Mouse (Mus musculus): ENCODE results near the gene Lpin1. TPM values are rescaled to one million over a fixed set of nuclear protein-coding genes. Genes with fewer than 3 reads are reported as not detected.

The Lpin1 gene
- total RNA-seq (2015) = 3.8 and 5.3 TPM in 2 replicates
- 5.8 and 7.8 TPM in 2 replicates for total RNA-seq (2017)

GRCm38 (mm10) chr12:16610936-16611335 is at the start of gene Lpin1:
Lpin1 (minus strand) TSS chr12:16610966.
- ATAC-seq (replicated peaks; ENCODE audit: poor library complexity) = peak; percentile 50; the same call in 1 of the 2 replicates

GRCm38 (mm10) chr12:16656906-16657875 is 46.4 kb upstream of the Lpin1 start:
- no peak for ATAC-seq (replicated peaks; ENCODE audit: poor library complexity)

GRCm38 (mm10) chr12:16655604-16656003 is 44.8 kb upstream of the Lpin1 start:
- no peak for ATAC-seq (replicated peaks; ENCODE audit: poor library complexity)

GRCm38 (mm10) chr12:16653332-16654093 is 42.7 kb upstream of the Lpin1 start, which contains the start of gene Ntsr2:
Ntsr2 (plus strand) TSS chr12:16653382.
- peak; percentile 99 for ATAC-seq (replicated peaks; ENCODE audit: poor library complexity)

- ATAC-seq (replicated peaks; ENCODE audit: poor library complexity) = no peak
These were observed 39.1 kb upstream of the Lpin1 start for GRCm38 (mm10) chr12:16649819-16650218.

GRCm38 (mm10) chr12:16648273-16648672 is 37.5 kb upstream of the Lpin1 start:
- ATAC-seq (replicated peaks; ENCODE audit: poor library complexity) = no peak

GRCm38 (mm10) chr12:16646780-16647409 is 36.1 kb upstream of the Lpin1 start:
- no peak for ATAC-seq (replicated peaks; ENCODE audit: poor library complexity)

- no peak for ATAC-seq (replicated peaks; ENCODE audit: poor library complexity)
These were observed 33.9 kb upstream of the Lpin1 start for GRCm38 (mm10) chr12:16644698-16645097.

GRCm38 (mm10) chr12:16643508-16644345 is 33.0 kb upstream of the Lpin1 start:
- ATAC-seq (replicated peaks; ENCODE audit: poor library complexity) = no peak

- ATAC-seq (replicated peaks; ENCODE audit: poor library complexity) = peak; percentile 66
These were observed 31.2 kb upstream of the Lpin1 start for GRCm38 (mm10) chr12:16642000-16642399.

GRCm38 (mm10) chr12:16640075-16640474 is 29.3 kb upstream of the Lpin1 start:
- no peak for ATAC-seq (replicated peaks; ENCODE audit: poor library complexity)

GRCm38 (mm10) chr12:16639078-16639771 is 28.5 kb upstream of the Lpin1 start:
- ATAC-seq (replicated peaks; ENCODE audit: poor library complexity) = peak; percentile 60; the same call in 1 of the 2 replicates

- no peak for ATAC-seq (replicated peaks; ENCODE audit: poor library complexity)
These were observed 25.1 kb upstream of the Lpin1 start for GRCm38 (mm10) chr12:16635816-16636215.

- ATAC-seq (replicated peaks; ENCODE audit: poor library complexity) = peak; percentile 67
These were observed 23.5 kb upstream of the Lpin1 start for GRCm38 (mm10) chr12:16634075-16634813.

GRCm38 (mm10) chr12:16633235-16633634 is 22.5 kb upstream of the Lpin1 start:
- no peak for ATAC-seq (replicated peaks; ENCODE audit: poor library complexity)

- peak; percentile 70 for ATAC-seq (replicated peaks; ENCODE audit: poor library complexity)
These were observed 20.7 kb upstream of the Lpin1 start for GRCm38 (mm10) chr12:16631423-16631822.

GRCm38 (mm10) chr12:16630866-16631185 is 20.1 kb upstream of the Lpin1 start:
- no peak for ATAC-seq (replicated peaks; ENCODE audit: poor library complexity)

- no peak for ATAC-seq (replicated peaks; ENCODE audit: poor library complexity)
These were observed 19.5 kb upstream of the Lpin1 start for GRCm38 (mm10) chr12:16630152-16630865.

Data from megakaryocyte progenitor cell, adult 5-6 weeks (primary cell).